Comparison of ENCODE assay signal across 8 mouse cellular contexts in the genomic region with DNA sequence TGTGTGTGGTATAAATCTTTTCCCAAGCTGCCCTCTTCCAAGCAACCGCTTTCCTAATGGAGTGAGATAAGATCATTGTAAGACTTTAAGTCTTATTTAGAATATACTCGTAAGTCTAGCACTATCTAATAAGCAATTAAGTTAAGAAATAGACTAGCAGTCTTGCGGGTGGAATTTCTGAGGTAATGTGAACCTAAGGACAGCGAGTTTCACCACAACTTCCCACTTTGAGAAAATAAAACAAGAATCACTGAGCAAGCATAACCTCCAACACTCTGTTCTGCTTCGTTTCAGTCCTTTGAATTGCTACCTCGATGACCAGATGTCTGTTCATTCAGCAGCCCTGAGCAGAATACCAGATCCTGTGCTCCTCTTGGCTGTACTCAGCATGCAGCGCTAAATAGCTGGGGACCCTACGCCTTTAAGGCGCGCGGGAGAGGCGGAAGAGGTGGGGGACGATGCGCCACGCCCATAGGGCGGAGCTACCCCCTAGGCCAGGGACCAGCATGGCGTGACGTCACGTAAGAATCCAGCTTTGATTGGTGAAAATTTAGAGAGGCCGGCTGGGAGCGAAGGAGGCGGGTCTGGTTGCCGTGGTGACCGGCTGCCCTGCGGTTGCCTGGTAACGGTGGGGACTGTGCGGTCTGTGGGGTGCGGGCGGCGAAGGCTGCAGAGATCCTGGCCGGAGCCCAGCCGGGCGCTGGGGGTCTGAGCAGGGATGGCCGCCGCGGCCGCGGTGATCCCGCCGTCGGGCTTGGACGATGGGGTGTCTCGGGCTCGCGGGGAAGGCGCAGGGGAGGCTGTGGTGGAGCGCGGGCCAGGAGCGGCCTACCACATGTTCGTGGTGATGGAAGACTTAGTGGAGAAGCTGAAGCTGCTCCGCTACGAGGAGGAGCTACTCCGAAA. TPM values are rescaled to one million over a fixed set of nuclear protein-coding genes. Genes with fewer than 3 reads are reported as not detected.
DNase-seq lines count a peak whose midpoint lies in the region; ATAC-seq lines count a peak whose summit lies in the region.

A gene (plus strand): TSS at position 614 of the 906 bp plus-strand sequence.

- intact Hi-C loops in left cerebral cortex, postnatal 14 days (cut with DNase I), result no loop called here

- H3K4me1 ChIP-seq in intestine, embryonic 14.5 days (replicated peaks; ENCODE audit: control insufficient read depth, insufficient read depth, low read length), result peaks cover 4% of the 10 kb centered on the region; the same call in 1 of the 2 replicates

- H3K36me3 ChIP-seq in intestine, embryonic 14.5 days (ENCODE audit: control insufficient read depth, insufficient read depth, low read length), result no peaks in the 10 kb centered on the region

- H3K9ac ChIP-seq in intestine, embryonic 14.5 days (ENCODE audit: low read length), result peak within 1 kb of the TSS; percentile 60

- H3K27me3 ChIP-seq in intestine, embryonic 14.5 days (replicated peaks; ENCODE audit: control insufficient read depth, insufficient read depth, low read length), result no peaks in the 10 kb centered on the region

- no peaks in the 10 kb centered on the region for H3K9me3 ChIP-seq in intestine, embryonic 14.5 days (ENCODE audit: control insufficient read depth, low read length)

- peak within 1 kb of the TSS; percentile 78 for H3K4me3 ChIP-seq in intestine, embryonic 14.5 days (ENCODE audit: low read depth, low read length)

- peak; percentile 94 to 96 for DNase-seq in adrenal gland, adult 18-20 months (ENCODE audit: low spot score in 2 of 2)
- peak; percentile 99 for DNase-seq in embryo, embryonic 11 days
- DNase-seq in gastrocnemius, postnatal 25 days, result peak; percentile 97
- peak; percentile 99 for DNase-seq in intestine, embryonic 14.5 days (ENCODE audit: low spot score)
- peak; percentile 99 for DNase-seq in left cerebral cortex, postnatal 14 days (ENCODE audit: low spot score in 2 of 2)
- DNase-seq in mesoderm, embryonic 11.5 days (ENCODE audit: low read depth, low spot score), result peak; percentile 99
- peak; percentile 97 to 99 for DNase-seq in right cerebral cortex, postnatal 36 days (ENCODE audit: low spot score in 2 of 2)
- peak; percentile 98 for DNase-seq in yolk sac, embryonic 10.5 days (ENCODE audit: low spot score)

- H3K27ac ChIP-seq in intestine, embryonic 14.5 days (ENCODE audit: low read depth), result peak within 1 kb of the TSS; percentile 59; the same call in 1 of the 2 replicates

- H3K4me2 ChIP-seq in intestine, embryonic 14.5 days (ENCODE audit: low read length), result peak within 1 kb of the TSS; percentile 52

- 2% methylated on average over 53 of the region's 53 CpGs for WGBS in intestine, embryonic 14.5 days

- ATAC-seq in intestine, embryonic 14.5 days (replicated peaks; ENCODE audit: low FRiP score, low TSS enrichment, low read depth), result peak; percentile 100

RNA-seq across cellular contexts. Expression of the gene that starts here (rescaled TPM):
- 10 to 100 TPM; 25.9 to 33.2 TPM for total RNA-seq in adrenal gland, adult 18-20 months (2021)
- total RNA-seq in gastrocnemius, postnatal 25 days (2021), result 1 to 10 TPM; 5.4 to 5.5 TPM
- polyA plus RNA-seq in intestine, embryonic 14.5 days (2014; fragmentation: Nextera tagmentation; extraction: Ambion mirVana), result 18.7 and 20.0 TPM in 2 replicates
- 10 to 100 TPM; 57.1 to 61.2 TPM for total RNA-seq in left cerebral cortex, postnatal 14 days (2021)

Comparison
In these comparisons a context has a peak if more than half of its experiments do, and no peak if none do; other contexts are left out.
1. Peak in every context shown above with its lines: DNase-seq, ATAC-seq, H3K4me3 ChIP-seq and H3K27ac ChIP-seq.
2. RNA of the gene that starts here (total RNA-seq): 57.1 to 61.2 TPM in left cerebral cortex, postnatal 14 days and 25.9 to 33.2 TPM in adrenal gland, adult 18-20 months; 5.4 to 5.5 TPM in gastrocnemius, postnatal 25 days; every median in the first group is over 4 times any median in the second.